Mouse (Mus musculus) midbrain, embryonic 13.5 days (tissue): ENCODE results near the gene Ylpm1. TPM values are rescaled to one million over a fixed set of nuclear protein-coding genes. Genes with fewer than 3 reads are reported as not detected.

ENCODE experiments used
- ATAC-seq: fragments of 200-750 bp; cut with Nextera tagmentation; 2 replicates; pipeline ENCODE4 v1.8.0; 2017; ENCODE audit warnings: mild to moderate bottlenecking, moderate TSS enrichment, moderate library complexity
- H3K27ac ChIP-seq: fragments of 300-500 bp; sonication (generic); 2 replicates; pipeline ENCODE4 v1.5.1; 2015; ENCODE audit warnings: inconsistent platforms, mild to moderate bottlenecking, moderate library complexity
- H3K27me3 ChIP-seq: fragments of 300-500 bp; sonication (generic); 2 replicates; pipeline ENCODE4 v1.6.1; 2015; ENCODE audit warnings: mild to moderate bottlenecking, inconsistent platforms
- H3K36me3 ChIP-seq: fragments of 300-500 bp; sonication (generic); 2 replicates; pipeline ENCODE4 v1.6.1; 2015; ENCODE audit warnings: mild to moderate bottlenecking, inconsistent platforms
- H3K4me1 ChIP-seq: fragments of 300-500 bp; sonication (generic); replicated peaks from 2 replicates; pipeline ENCODE4 v1.6.1; 2015; ENCODE audit warnings: inconsistent platforms
- H3K4me2 ChIP-seq: fragments of 300-500 bp; sonication (generic); replicated peaks from 2 replicates; pipeline ENCODE4 v1.6.1; 2015; ENCODE audit warnings: moderate library complexity, mild to moderate bottlenecking, inconsistent platforms
- H3K4me3 ChIP-seq: fragments of 300-500 bp; sonication (generic); replicated peaks from 2 replicates; pipeline ENCODE4 v1.5.1; 2015; ENCODE audit warnings: mild to moderate bottlenecking, inconsistent platforms
- H3K9ac ChIP-seq: fragments of 300-500 bp; sonication (generic); replicated peaks from 2 replicates; pipeline ENCODE4 v1.6.1; 2015; ENCODE audit warnings: mild to moderate bottlenecking, inconsistent platforms
- H3K9me3 ChIP-seq: fragments of 300-500 bp; sonication (generic); 2 replicates; pipeline ENCODE4 v1.6.1; 2016; ENCODE audit warnings: mild to moderate bottlenecking, inconsistent platforms
- WGBS: fragments of 180-500 bp; shearing (Covaris S2); methylation state at CpG from one replicate; pipeline ENCODE4 v1.1.7; 2015; 5-methylcytosine and 5-hydroxymethylcytosine counted together
- polyA plus RNA-seq: library from polyadenylated mRNA; unstranded; fragments of >200 nt; fragmentation: Nextera tagmentation; extraction: Ambion mirVana; gene quantifications from 2 replicates; pipeline ENCODE4 v1.2.1, GENCODE M21; 2015

Ylpm1 gene
- polyA plus RNA-seq, 1 experiment from 2014 or later = 40.2 TPM

DNA sequence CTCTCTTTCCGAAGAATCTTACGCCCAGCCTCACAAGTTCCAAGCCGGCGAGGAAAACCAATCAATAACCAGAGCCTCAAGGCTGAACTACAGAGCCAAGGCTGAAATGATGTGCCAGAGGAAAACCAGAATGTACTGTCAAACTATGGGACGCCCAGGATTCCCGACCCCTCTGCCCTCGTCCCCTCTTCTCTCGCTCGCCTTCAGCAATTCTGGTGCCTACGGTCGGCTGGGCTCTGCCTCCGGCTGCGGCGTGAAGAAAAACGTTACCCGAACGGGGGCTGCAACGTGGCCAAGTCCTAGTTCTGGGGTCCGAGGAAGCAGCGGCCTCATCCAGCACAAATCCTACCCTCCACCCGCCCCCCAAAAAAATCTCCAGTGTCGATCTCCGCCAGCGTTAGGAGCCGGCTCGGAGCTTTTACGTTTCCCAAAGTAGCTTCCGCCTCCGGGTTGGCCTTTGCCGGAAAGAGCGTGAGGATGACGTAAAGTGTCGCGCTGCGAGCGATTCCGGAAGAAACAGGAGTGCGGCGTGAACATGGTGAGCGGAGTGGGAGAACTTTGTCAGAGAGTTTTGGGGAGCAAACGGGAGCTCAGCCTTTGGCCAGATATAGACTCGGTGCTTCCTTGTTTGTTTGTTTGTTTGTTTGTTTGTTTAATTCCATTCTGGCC lies 25.6 kb upstream of the Ylpm1 start, which contains the start of the genes Fcf1 and Arel1:
Fcf1 (plus strand) TSS at position 470 of the 669 bp plus-strand sequence.
Arel1 (minus strand) TSS at position 473 of the 669 bp plus-strand sequence.
- peak within 1 kb of the TSS; percentile 68 for H3K4me3 ChIP-seq
- H3K4me2 ChIP-seq = peak within 1 kb of the TSS; percentile 99
- peak within 1 kb of the TSS; percentile 61; the same call in 1 of the 2 replicates for H3K27ac ChIP-seq
- H3K9ac ChIP-seq = peak within 1 kb of the TSS; percentile 89
- no peaks in the 10 kb centered on the region for H3K9me3 ChIP-seq
- ATAC-seq = peak; percentile 63
- under 1% methylated on average over 42 of the region's 42 CpGs for WGBS
- H3K36me3 ChIP-seq = peaks cover 25% of the 10 kb centered on the region
- H3K4me1 ChIP-seq = peaks cover 22% of the 10 kb centered on the region
- no peaks in the 10 kb centered on the region for H3K27me3 ChIP-seq

DNA sequence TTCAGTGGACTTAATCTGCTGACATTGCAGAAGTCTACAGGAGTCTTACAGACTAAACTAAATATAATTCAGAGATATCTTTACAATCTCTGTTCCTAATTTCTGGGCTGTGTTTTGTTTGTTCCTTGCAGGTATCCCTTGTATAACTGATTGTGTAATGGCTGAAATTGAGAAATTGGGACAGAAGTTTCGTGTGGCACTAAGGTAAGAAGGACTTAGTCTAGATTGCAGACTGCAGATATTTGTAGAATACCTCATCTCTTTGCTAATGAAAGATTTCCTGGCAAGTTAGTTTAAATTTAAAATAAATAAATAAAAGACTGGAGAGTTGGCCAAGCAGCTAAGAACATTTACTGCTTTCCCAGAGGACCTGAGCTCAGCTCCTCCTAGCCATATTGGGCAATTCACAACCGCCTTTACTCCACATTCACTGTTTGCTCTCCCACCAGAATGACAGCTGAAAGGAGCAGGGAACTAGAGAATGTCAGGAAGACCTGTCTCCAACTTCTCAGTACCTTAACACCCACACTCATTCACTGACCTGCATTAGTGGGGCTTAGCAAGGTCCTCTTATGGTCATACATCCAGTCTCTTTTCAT lies 16.8 kb upstream of the Ylpm1 start:
- Histone ChIP-seq H3K27me3 (no peaks in the 10 kb centered on the region), H3K27ac (no peak overlapping the region), H3K4me1 (no peaks in the 10 kb centered on the region), H3K4me2 (no peak overlapping the region), H3K36me3 (peaks cover 88% of the 10 kb centered on the region), H3K4me3 (no peak overlapping the region), H3K9me3 (no peaks in the 10 kb centered on the region), H3K9ac (no peak overlapping the region)
- 93% methylated on average over 2 of the region's 2 CpGs for WGBS
- no peak for ATAC-seq

DNA sequence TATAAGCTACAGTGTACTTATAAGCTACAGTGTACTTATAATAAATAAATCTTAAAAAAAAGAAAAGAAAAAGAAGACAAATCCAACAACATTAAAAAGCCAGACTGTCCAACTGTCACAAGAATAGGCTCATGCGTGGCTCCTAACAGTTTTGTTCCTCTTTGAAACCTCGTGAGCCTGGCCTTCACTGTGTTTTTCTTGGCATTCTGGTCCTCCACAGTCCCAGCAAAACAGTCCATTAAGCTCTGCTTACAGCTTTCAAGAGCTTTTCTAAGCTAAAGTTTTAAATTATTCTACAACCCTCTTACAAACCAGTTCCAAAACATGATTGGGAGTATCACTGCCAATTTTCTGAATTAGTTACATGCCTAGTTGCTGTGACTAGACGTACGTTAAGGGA lies 6.7 kb upstream of the Ylpm1 start:
- Histone ChIP-seq H3K4me2 (no peak overlapping the region), H3K4me1 (no peaks in the 10 kb centered on the region), H3K9ac (no peak overlapping the region), H3K9me3 (no peaks in the 10 kb centered on the region), H3K27me3 (peaks cover 3% of the 10 kb centered on the region; the same call in 1 of the 2 replicates), H3K4me3 (no peak overlapping the region), H3K36me3 (peaks cover 5% of the 10 kb centered on the region), H3K27ac (no peak overlapping the region)
- 79% methylated on average over 4 of the region's 4 CpGs for WGBS
- ATAC-seq = no peak

DNA sequence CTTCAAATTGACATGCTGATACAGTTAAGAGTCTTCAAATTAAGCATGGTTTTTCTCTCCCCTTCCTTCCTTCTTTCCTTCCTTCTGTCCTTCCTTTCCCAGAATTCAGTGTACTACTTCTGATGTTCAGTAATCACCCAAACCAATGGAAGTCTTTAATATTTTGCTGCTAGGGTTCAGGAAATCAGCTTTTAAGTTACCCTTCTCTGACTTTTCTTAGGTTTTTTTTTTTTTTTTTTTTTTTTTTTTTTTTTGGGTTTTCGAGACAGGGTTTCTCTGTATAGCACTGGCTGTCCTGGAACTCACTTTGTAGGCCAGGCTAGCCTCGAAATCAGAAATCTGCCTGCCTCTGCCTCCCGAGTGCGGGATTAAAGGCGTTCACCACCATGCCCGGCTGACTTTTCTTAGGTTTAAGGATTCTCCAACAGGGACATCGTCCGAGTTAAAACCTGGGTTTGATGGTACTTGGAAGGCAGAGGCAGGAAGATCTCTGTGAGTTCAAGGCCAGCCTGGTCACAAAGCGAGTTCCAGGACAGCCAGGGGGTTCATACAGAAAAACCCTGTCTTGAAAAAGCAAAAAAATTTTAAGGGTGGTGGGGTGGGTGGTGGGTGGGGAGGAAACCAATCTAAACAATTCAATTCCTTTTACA lies 884 bp upstream of the Ylpm1 start:
- no peaks in the 10 kb centered on the region for H3K9me3 ChIP-seq
- peak overlapping the region; percentile 98 for H3K4me3 ChIP-seq
- WGBS = 93% methylated on average over 8 of the region's 9 CpGs
- H3K4me1 ChIP-seq = peaks cover 32% of the 10 kb centered on the region
- H3K27ac ChIP-seq = no peak overlapping the region
- H3K27me3 ChIP-seq = peaks cover 3% of the 10 kb centered on the region; the same call in 1 of the 2 replicates
- H3K4me2 ChIP-seq = peak overlapping the region; percentile 99
- no peak for ATAC-seq
- peaks cover 6% of the 10 kb centered on the region; the same call in 1 of the 2 replicates for H3K36me3 ChIP-seq
- no peak overlapping the region for H3K9ac ChIP-seq

DNA sequence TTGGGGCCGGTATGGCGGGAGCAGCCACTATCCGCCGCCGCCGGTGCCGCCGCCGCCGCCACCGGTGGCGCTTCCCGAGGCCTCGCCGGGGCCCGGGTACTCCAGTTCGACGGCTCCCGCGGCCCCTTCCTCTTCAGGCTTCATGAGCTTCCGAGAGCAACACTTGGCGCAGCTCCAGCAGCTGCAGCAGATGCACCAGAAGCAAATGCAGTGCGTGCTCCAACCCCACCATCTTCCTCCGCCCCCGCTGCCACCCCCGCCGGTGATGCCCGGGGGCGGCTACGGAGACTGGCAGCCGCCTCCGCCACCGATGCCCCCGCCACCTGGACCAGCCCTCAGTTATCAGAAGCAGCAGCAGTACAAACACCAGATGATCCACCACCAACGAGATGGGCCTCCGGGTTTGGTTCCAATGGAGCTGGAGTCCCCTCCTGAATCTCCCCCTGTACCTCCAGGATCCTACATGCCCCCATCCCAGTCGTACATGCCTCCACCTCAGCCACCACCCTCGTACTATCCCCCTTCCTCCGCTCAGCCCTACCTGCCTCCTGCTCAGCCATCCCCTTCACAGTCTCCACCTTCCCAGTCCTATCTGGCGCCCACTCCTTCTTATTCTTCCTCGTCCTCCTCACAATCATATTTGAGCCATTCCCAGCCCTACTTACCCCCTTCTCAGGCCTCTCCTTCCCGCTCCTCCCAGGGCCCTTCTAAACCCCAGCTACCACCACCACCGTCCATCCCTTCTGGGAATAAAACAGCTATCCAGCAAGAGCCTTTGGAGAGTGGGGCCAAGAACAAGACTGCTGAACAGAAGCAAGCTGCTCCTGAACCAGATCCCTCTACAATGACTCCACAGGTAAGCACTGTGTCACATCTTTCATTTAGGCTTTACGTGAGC lies 629 bp downstream of the Ylpm1 start:
- Histone ChIP-seq H3K4me1 (peaks cover 35% of the 10 kb centered on the region), H3K27ac (peak overlapping the region; percentile 87), H3K4me2 (peak overlapping the region; percentile 99), H3K4me3 (peak overlapping the region; percentile 98), H3K9ac (peak overlapping the region; percentile 100), H3K36me3 (peaks cover 6% of the 10 kb centered on the region; the same call in 1 of the 2 replicates), H3K27me3 (no peaks in the 10 kb centered on the region), H3K9me3 (no peaks in the 10 kb centered on the region)
- ATAC-seq = peak; percentile 71
- under 1% methylated on average over 44 of the region's 44 CpGs for WGBS

DNA sequence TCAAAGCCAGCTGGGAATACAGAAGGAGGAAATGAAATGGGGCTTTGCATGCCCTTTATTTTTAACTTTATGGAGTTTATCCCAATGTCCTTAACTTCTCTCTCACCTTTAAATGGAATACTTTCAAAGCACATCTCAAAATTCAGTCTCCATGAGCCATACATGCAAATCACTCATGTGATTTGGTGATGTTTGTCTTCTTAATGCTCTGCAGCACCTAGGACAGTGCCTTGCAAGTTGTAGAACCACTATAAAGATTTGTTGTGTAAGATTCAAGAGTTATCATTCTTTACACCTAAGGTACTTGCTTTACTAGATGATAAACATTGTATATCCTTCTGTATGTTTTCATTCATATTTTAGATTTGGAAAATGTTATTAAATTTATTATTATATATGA lies 2.9 kb downstream of the Ylpm1 start:
- no peak for ATAC-seq
- H3K4me1 ChIP-seq = peaks cover 35% of the 10 kb centered on the region
- H3K4me3 ChIP-seq = peak overlapping the region; percentile 98
- H3K27ac ChIP-seq = no peak overlapping the region
- H3K27me3 ChIP-seq = no peaks in the 10 kb centered on the region
- peak overlapping the region; percentile 99 for H3K4me2 ChIP-seq
- peak overlapping the region; percentile 100 for H3K9ac ChIP-seq
- peaks cover 12% of the 10 kb centered on the region for H3K36me3 ChIP-seq
- H3K9me3 ChIP-seq = no peaks in the 10 kb centered on the region

DNA sequence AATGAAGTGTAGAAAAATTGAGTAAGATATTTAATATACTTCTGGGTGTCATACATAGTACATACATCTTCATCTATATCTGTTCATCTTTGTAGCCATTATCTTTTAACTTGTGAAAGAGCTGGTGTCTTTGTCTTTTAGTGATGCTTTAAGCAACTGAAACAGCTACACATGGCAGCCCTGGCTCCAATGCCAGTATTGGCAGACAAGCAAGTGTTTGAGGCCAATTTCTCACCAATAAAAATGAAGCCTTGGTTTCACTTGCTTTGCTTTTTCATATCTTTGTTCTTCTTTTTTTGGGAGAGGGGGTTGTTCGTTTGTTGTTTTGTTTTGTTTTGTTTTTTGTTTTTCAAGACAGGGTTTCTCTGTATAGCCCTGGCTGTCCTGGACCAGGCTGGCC lies 10.1 kb downstream of the Ylpm1 start:
- no peak overlapping the region for H3K4me2 ChIP-seq
- ATAC-seq = no peak
- H3K4me3 ChIP-seq = no peak overlapping the region
- no peaks in the 10 kb centered on the region for H3K4me1 ChIP-seq
- H3K27ac ChIP-seq = no peak overlapping the region
- peaks cover 13% of the 10 kb centered on the region for H3K36me3 ChIP-seq
- H3K9me3 ChIP-seq = no peaks in the 10 kb centered on the region; the same call in 1 of the 2 replicates
- H3K9ac ChIP-seq = no peak overlapping the region
- H3K27me3 ChIP-seq = no peaks in the 10 kb centered on the region
- 96% methylated on average over 1 of the region's 1 CpGs for WGBS

DNA sequence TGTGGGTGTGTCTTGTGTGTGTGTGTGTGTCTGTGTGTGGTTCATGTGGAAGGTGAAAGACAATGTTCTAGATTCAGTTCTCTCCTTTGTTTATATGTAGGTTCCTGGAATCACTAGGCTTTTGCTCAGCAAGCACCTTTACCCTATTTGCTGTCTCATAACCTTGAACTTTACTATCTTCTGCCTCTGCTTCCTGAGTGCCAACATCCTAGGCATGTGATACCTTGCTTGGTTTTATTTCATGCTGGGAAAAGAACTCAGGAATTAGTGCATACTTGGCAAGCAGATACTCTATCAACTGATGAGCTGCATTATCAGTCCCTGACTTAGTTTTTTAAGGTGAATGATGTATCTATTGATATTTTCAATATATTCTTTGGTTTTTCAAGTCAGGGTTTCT lies 10.9 kb downstream of the Ylpm1 start:
- Histone ChIP-seq H3K4me3 (no peak overlapping the region), H3K9ac (no peak overlapping the region), H3K4me2 (no peak overlapping the region), H3K27ac (no peak overlapping the region), H3K4me1 (no peaks in the 10 kb centered on the region), H3K9me3 (no peaks in the 10 kb centered on the region; the same call in 1 of the 2 replicates), H3K36me3 (peaks cover 16% of the 10 kb centered on the region), H3K27me3 (no peaks in the 10 kb centered on the region)
- ATAC-seq = no peak

DNA sequence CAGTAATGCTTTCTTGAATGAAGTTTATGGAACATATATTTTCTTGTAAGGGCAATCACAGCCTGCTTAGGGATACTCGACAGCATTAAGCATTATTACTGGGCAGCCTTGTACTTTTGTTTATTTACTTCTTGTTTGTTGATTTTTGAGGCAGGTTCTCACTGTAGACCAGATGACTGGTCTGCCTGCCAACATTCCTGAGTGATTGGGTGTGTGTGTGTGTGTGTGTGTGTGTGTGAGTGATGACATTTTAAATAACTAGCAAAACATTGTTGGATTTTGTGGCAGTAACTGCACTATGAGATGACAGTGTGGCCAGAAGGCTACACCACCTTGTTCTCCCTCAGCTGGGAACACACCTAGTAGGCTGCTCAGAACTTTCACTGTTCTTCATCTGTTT lies 13.7 kb downstream of the Ylpm1 start:
- Histone ChIP-seq H3K9me3 (no peaks in the 10 kb centered on the region; the same call in 1 of the 2 replicates), H3K4me2 (no peak overlapping the region), H3K27ac (no peak overlapping the region), H3K4me1 (no peaks in the 10 kb centered on the region), H3K4me3 (no peak overlapping the region), H3K27me3 (no peaks in the 10 kb centered on the region), H3K9ac (no peak overlapping the region), H3K36me3 (peaks cover 34% of the 10 kb centered on the region)
- no peak for ATAC-seq
- WGBS = 94% methylated on average over 1 of the region's 1 CpGs

DNA sequence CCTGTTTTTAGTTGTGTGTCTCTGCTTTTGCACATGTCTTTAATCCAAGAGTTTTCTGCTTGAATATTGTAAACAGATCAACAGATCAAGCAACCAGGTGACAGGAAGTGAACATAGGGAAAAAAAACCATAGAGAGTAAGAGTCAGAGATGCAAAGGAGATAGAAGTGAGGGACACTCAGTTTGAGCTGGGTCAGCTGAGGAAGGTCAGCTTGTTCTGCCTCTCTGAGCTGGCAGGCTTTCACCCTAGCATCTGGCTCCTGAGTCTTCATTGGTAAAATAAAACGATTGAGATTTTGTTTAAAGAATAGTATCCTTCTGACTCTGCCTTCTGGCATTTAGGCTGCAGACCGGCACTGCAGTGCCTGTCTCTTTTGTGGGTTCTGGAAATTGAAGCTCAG lies 14.4 kb downstream of the Ylpm1 start:
- ATAC-seq = no peak
- H3K9me3 ChIP-seq = no peaks in the 10 kb centered on the region
- 90% methylated on average over 2 of the region's 2 CpGs for WGBS

DNA sequence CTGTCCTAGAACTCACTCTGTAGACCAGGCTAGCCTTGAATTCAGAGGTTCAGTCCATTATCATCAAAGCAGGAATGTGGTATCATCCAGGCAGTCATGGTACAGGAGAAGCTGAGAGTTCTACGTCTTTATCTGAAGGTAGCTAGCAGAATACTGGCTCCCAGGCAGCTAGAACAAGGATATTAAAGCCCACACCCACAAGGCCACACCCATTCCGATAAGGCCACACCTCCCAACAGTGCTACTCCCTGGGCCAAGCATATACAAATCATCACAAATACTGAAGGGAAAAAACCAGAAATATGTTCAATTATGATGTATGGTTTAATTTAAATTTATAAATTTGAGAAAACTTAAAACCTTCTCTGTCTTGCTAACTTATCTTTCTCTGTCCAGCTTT lies 16.1 kb downstream of the Ylpm1 start:
- Histone ChIP-seq H3K4me2 (no peak overlapping the region), H3K4me1 (no peaks in the 10 kb centered on the region), H3K9ac (no peak overlapping the region), H3K36me3 (peaks cover 46% of the 10 kb centered on the region), H3K4me3 (no peak overlapping the region), H3K9me3 (no peaks in the 10 kb centered on the region), H3K27me3 (no peaks in the 10 kb centered on the region), H3K27ac (no peak overlapping the region)
- ATAC-seq = no peak
- WGBS = 94% methylated on average over 2 of the region's 2 CpGs

More for the DNA sequence above, 14.4 kb downstream of the Ylpm1 start:
- H3K4me3 ChIP-seq = no peak overlapping the region
- H3K27ac ChIP-seq = no peak overlapping the region
- no peaks in the 10 kb centered on the region for H3K27me3 ChIP-seq
- H3K36me3 ChIP-seq = peaks cover 34% of the 10 kb centered on the region
- no peaks in the 10 kb centered on the region for H3K4me1 ChIP-seq
- no peak overlapping the region for H3K9ac ChIP-seq
- no peak overlapping the region for H3K4me2 ChIP-seq
